Mouse (Mus musculus): Measurements from ENCODE around the gene Zfp791. TPM values are rescaled to one million over a fixed set of nuclear protein-coding genes. Genes with fewer than 3 reads are reported as not detected.
"Not testable (repeated sequence)": the region's sequence is repeated elsewhere in the genome, so short reads cannot be mapped to it uniquely, and the experiment has no call there.

Zfp791 gene
- total and polyA plus RNA-seq, 3 experiments: 0.03 TPM; not detected in 2

GRCm38 (mm10) chr8:85132335-85132734 lies 9.4 kb upstream of the Zfp791 start (continued):
- TF ChIP-seq MYB (IDR thresholded peaks at IDR 0.05; ENCODE audit: low read depth, low read length) (no peak), HCFC1 (IDR thresholded peaks at IDR 0.05; ENCODE audit: low read depth, low read length) (no peak), CTCF (IDR thresholded peaks at IDR 0.05 in 2 of 3, conservative IDR thresholded peaks at IDR 0.05 in 1 of 3; ENCODE audit: control insufficient read depth in 1 of 3, insufficient read depth in 1 of 3, low read depth in 2 of 3, low read length in 3 of 3, poor library complexity in 1 of 3, severe bottlenecking in 1 of 3) (no peak), ELF1 (IDR thresholded peaks at IDR 0.05; ENCODE audit: low read depth, low read length) (no peak), MYC (IDR thresholded peaks at IDR 0.05; ENCODE audit: low read depth, low read length) (no peak), KAT2A (conservative IDR thresholded peaks at IDR 0.05; ENCODE audit: low read depth, low read length) (no peak), USF1 (IDR thresholded peaks at IDR 0.05; ENCODE audit: low read depth, low read length) (no peak), RCOR1 (IDR thresholded peaks at IDR 0.05; ENCODE audit: low read depth, low read length) (peak; percentile 50; the same call in 1 of the 2 replicates), TCF12 (IDR thresholded peaks at IDR 0.05; ENCODE audit: low read depth, low read length) (peak; percentile 26; the same call in 1 of the 2 replicates), MXI1 (IDR thresholded peaks at IDR 0.05; ENCODE audit: low read depth, low read length) (no peak; the same call in 1 of the 2 replicates), BHLHE40 (IDR thresholded peaks at IDR 0.05; ENCODE audit: borderline replicate concordance, low read depth, low read length) (no peak), GATA1 (IDR thresholded peaks at IDR 0.05; ENCODE audit: low read depth, low read length) (peak; percentile 86)

- Histone ChIP-seq H3K27me3 (ENCODE audit: control insufficient read depth in 1 of 2, insufficient read depth in 2 of 2, low read length in 2 of 2) (no peaks in the 10 kb centered on the region), H3K9ac (ENCODE audit: control insufficient read depth, low read depth, low read length, poor library complexity, severe bottlenecking) (no peak overlapping the region), H3K36me3 (ENCODE audit: control insufficient read depth in 1 of 2, insufficient read depth in 2 of 2, low read length in 2 of 2) (peaks cover 0 to 2% of the 10 kb centered on the region in 2 experiments; a peak in 1 of 4 replicates), H3K4me3 (ENCODE audit: control insufficient read depth in 1 of 2, insufficient read depth in 1 of 2, low read depth in 2 of 2, low read length in 2 of 2) (no peak overlapping the region), H3K9me3 (replicated peaks; ENCODE audit: insufficient read depth, low read length) (no peaks in the 10 kb centered on the region), H3K27ac (ENCODE audit: control insufficient read depth, low read depth, low read length) (no peak overlapping the region), H3K79me2 (ENCODE audit: control insufficient read depth, insufficient read depth, low read length, poor library complexity) (no peaks in the 10 kb centered on the region), H3K4me1 (ENCODE audit: control insufficient read depth in 1 of 2, insufficient read depth in 2 of 2, low read length in 2 of 2) (peaks cover 0 to 2% of the 10 kb centered on the region in 2 experiments; a peak in 2 of 4 replicates)
- DNase-seq (ENCODE audit: low read depth, low spot score): no peak
- TF ChIP-seq USF1 (IDR thresholded peaks at IDR 0.05; ENCODE audit: low read depth, low read length): no peak
- TF ChIP-seq MXI1 (IDR thresholded peaks at IDR 0.05; ENCODE audit: low read depth, low read length): no peak
- no peak for TF ChIP-seq POLR2AphosphoS5 (IDR thresholded peaks at IDR 0.05; ENCODE audit: borderline replicate concordance, low read depth, low read length)
- no peak for TF ChIP-seq ZC3H11A (IDR thresholded peaks at IDR 0.05; ENCODE audit: low read depth, low read length)
- TF ChIP-seq MEF2A (IDR thresholded peaks at IDR 0.05; ENCODE audit: extremely low read depth, insufficient replicate concordance, low read depth, low read length, poor library complexity, severe bottlenecking): no peak
- no peak for TF ChIP-seq TCF12 (IDR thresholded peaks at IDR 0.05; ENCODE audit: low read depth, low read length)
- no peak for TF ChIP-seq TBP (IDR thresholded peaks at IDR 0.05; ENCODE audit: low read depth, low read length)
- TF ChIP-seq MYC (IDR thresholded peaks at IDR 0.05; ENCODE audit: low read depth, low read length): no peak
- no peak for TF ChIP-seq UBTF (IDR thresholded peaks at IDR 0.05; ENCODE audit: borderline replicate concordance, insufficient read depth, low read depth, low read length)
- no peak for TF ChIP-seq ZKSCAN1 (IDR thresholded peaks at IDR 0.05; ENCODE audit: low read depth, low read length)
- TF ChIP-seq POLR2AphosphoS2 (IDR thresholded peaks at IDR 0.05; ENCODE audit: low read length): no peak
- TF ChIP-seq CTCF (IDR thresholded peaks at IDR 0.05 in 2 of 3, conservative IDR thresholded peaks at IDR 0.05 in 1 of 3; ENCODE audit: control insufficient read depth in 1 of 3, insufficient read depth in 1 of 3, low read depth in 2 of 3, low read length in 3 of 3, poor library complexity in 1 of 3, severe bottlenecking in 1 of 3): no peak
- TF ChIP-seq MYB (IDR thresholded peaks at IDR 0.05; ENCODE audit: low read depth, low read length): no peak
- TF ChIP-seq GATA1 (IDR thresholded peaks at IDR 0.05; ENCODE audit: low read depth, low read length): no peak
- no peak for TF ChIP-seq RCOR1 (IDR thresholded peaks at IDR 0.05; ENCODE audit: low read depth, low read length)
- TF ChIP-seq EP300 (IDR thresholded peaks at IDR 0.05; ENCODE audit: low read depth in 1 of 2, low read length in 2 of 2): no peak
- TF ChIP-seq SMC3 (IDR thresholded peaks at IDR 0.05; ENCODE audit: low read depth, low read length): no peak
- TF ChIP-seq TAL1 (IDR thresholded peaks at IDR 0.05; ENCODE audit: low read length): no peak
- no peak for TF ChIP-seq CHD1 (IDR thresholded peaks at IDR 0.05; ENCODE audit: low read depth, low read length)
Observed at GRCm38 (mm10) chr8:85123691-85124090, 796 bp upstream of the Zfp791 start.

GRCm38 (mm10) chr8:85120251-85120650 lies 2.6 kb downstream of the Zfp791 start:
- not testable (repeated sequence) for H3K9ac ChIP-seq (ENCODE audit: control insufficient read depth, low read depth, low read length, poor library complexity, severe bottlenecking); H3K4me3 ChIP-seq (ENCODE audit: control insufficient read depth in 1 of 2, insufficient read depth in 1 of 2, low read depth in 2 of 2, low read length in 2 of 2); H3K36me3 ChIP-seq (ENCODE audit: control insufficient read depth in 1 of 2, insufficient read depth in 2 of 2, low read length in 2 of 2)

More at GRCm38 (mm10) chr8:85120251-85120650, 2.6 kb downstream of the Zfp791 start:
- not testable (repeated sequence) for H3K4me1 ChIP-seq (ENCODE audit: control insufficient read depth in 1 of 2, insufficient read depth in 2 of 2, low read length in 2 of 2); H3K9me3 ChIP-seq (replicated peaks; ENCODE audit: insufficient read depth, low read length); H3K27me3 ChIP-seq (ENCODE audit: control insufficient read depth in 1 of 2, insufficient read depth in 2 of 2, low read length in 2 of 2); H3K27ac ChIP-seq (ENCODE audit: control insufficient read depth, low read depth, low read length); DNase-seq (ENCODE audit: low read depth, low spot score); H3K79me2 ChIP-seq (ENCODE audit: control insufficient read depth, insufficient read depth, low read length, poor library complexity)

Measured in MEL (cell line).